Mouse (Mus musculus): ENCODE measurements at regions not wholly inside any gene's neighbourhood (a gene's known extent, or its start where the extent isn't known, plus 50 kb on each side); places are given as distances from the start of the nearest gene placed in this dataset.

GRCm38 (mm10) chr16:44633059-44633667 is 74.5 kb upstream of the Boc start:
- 50% methylated on average over 9 of the region's 9 CpGs for WGBS
- Histone ChIP-seq H3K4me2 (ENCODE audit: low read length) (peak overlapping the region; percentile 13; the same call in 1 of the 2 replicates), H3K4me1 (replicated peaks; ENCODE audit: control insufficient read depth, insufficient read depth, low read length) (peaks cover 43% of the 10 kb centered on the region), H3K9ac (ENCODE audit: low read length) (no peak overlapping the region), H3K4me3 (ENCODE audit: low read depth, low read length) (no peak overlapping the region), H3K27ac (ENCODE audit: low read depth) (peak overlapping the region; percentile 84), H3K36me3 (ENCODE audit: control insufficient read depth, insufficient read depth, low read length) (no peaks in the 10 kb centered on the region), H3K9me3 (ENCODE audit: control insufficient read depth, low read length) (no peaks in the 10 kb centered on the region), H3K27me3 (replicated peaks; ENCODE audit: control insufficient read depth, insufficient read depth, low read length) (no peaks in the 10 kb centered on the region)
- ATAC-seq (replicated peaks; ENCODE audit: low FRiP score, low TSS enrichment, low read depth) (no peak; the same call in 1 of the 2 replicates), DNase-seq (ENCODE audit: low spot score) (no peak)

- Histone ChIP-seq H3K4me2 (ENCODE audit: low read length) (peak overlapping the region; percentile 13; the same call in 1 of the 2 replicates), H3K4me1 (replicated peaks; ENCODE audit: control insufficient read depth, insufficient read depth, low read length) (peaks cover 43% of the 10 kb centered on the region), H3K9me3 (ENCODE audit: control insufficient read depth, low read length) (no peaks in the 10 kb centered on the region), H3K36me3 (ENCODE audit: control insufficient read depth, insufficient read depth, low read length) (no peaks in the 10 kb centered on the region), H3K27ac (ENCODE audit: low read depth) (peak overlapping the region; percentile 84), H3K9ac (ENCODE audit: low read length) (no peak overlapping the region), H3K27me3 (replicated peaks; ENCODE audit: control insufficient read depth, insufficient read depth, low read length) (no peaks in the 10 kb centered on the region), H3K4me3 (ENCODE audit: low read depth, low read length) (no peak overlapping the region)
- 24% methylated on average over 9 of the region's 9 CpGs for WGBS
- DNase-seq (ENCODE audit: low spot score) (peak; percentile 78), ATAC-seq (replicated peaks; ENCODE audit: low FRiP score, low TSS enrichment, low read depth) (peak; percentile 84)
These were observed 73.8 kb upstream of the Boc start for GRCm38 (mm10) chr16:44632330-44633058.

- Histone ChIP-seq H3K27me3 (replicated peaks; ENCODE audit: control insufficient read depth, insufficient read depth, low read length) (no peaks in the 10 kb centered on the region), H3K4me2 (ENCODE audit: low read length) (no peak overlapping the region), H3K27ac (ENCODE audit: low read depth) (peak overlapping the region; percentile 84), H3K4me1 (replicated peaks; ENCODE audit: control insufficient read depth, insufficient read depth, low read length) (peaks cover 43% of the 10 kb centered on the region), H3K9ac (ENCODE audit: low read length) (no peak overlapping the region), H3K36me3 (ENCODE audit: control insufficient read depth, insufficient read depth, low read length) (no peaks in the 10 kb centered on the region), H3K4me3 (ENCODE audit: low read depth, low read length) (no peak overlapping the region), H3K9me3 (ENCODE audit: control insufficient read depth, low read length) (no peaks in the 10 kb centered on the region)
- DNase-seq (ENCODE audit: low spot score) = no peak
- ATAC-seq (replicated peaks; ENCODE audit: low FRiP score, low TSS enrichment, low read depth) = no peak
- 40% methylated on average over 4 of the region's 4 CpGs for WGBS
These were observed 72.8 kb upstream of the Boc start for GRCm38 (mm10) chr16:44631357-44632053.

GRCm38 (mm10) chr16:44630861-44631260 is 72.2 kb upstream of the Boc start:
- H3K27ac ChIP-seq (ENCODE audit: low read depth) = peak overlapping the region; percentile 84
- 61% methylated on average over 9 of the region's 9 CpGs for WGBS
- H3K27me3 ChIP-seq (replicated peaks; ENCODE audit: control insufficient read depth, insufficient read depth, low read length) = no peaks in the 10 kb centered on the region
- no peaks in the 10 kb centered on the region for H3K9me3 ChIP-seq (ENCODE audit: control insufficient read depth, low read length)
- peaks cover 46% of the 10 kb centered on the region for H3K4me1 ChIP-seq (replicated peaks; ENCODE audit: control insufficient read depth, insufficient read depth, low read length)
- H3K4me2 ChIP-seq (ENCODE audit: low read length) = no peak overlapping the region
- no peak overlapping the region for H3K4me3 ChIP-seq (ENCODE audit: low read depth, low read length)
- no peaks in the 10 kb centered on the region for H3K36me3 ChIP-seq (ENCODE audit: control insufficient read depth, insufficient read depth, low read length)
- DNase-seq (ENCODE audit: low spot score) (no peak), ATAC-seq (replicated peaks; ENCODE audit: low FRiP score, low TSS enrichment, low read depth) (no peak)
- no peak overlapping the region for H3K9ac ChIP-seq (ENCODE audit: low read length)

- peak overlapping the region; percentile 84 for H3K27ac ChIP-seq (ENCODE audit: low read depth)
- H3K27me3 ChIP-seq (replicated peaks; ENCODE audit: control insufficient read depth, insufficient read depth, low read length) = no peaks in the 10 kb centered on the region
- H3K9me3 ChIP-seq (ENCODE audit: control insufficient read depth, low read length) = no peaks in the 10 kb centered on the region
- WGBS = 31% methylated on average over 9 of the region's 9 CpGs
- no peak overlapping the region for H3K4me2 ChIP-seq (ENCODE audit: low read length)
- H3K4me3 ChIP-seq (ENCODE audit: low read depth, low read length) = no peak overlapping the region
- DNase-seq (ENCODE audit: low spot score) (no peak), ATAC-seq (replicated peaks; ENCODE audit: low FRiP score, low TSS enrichment, low read depth) (no peak)
- H3K36me3 ChIP-seq (ENCODE audit: control insufficient read depth, insufficient read depth, low read length) = no peaks in the 10 kb centered on the region
- no peak overlapping the region for H3K9ac ChIP-seq (ENCODE audit: low read length)
- peaks cover 50% of the 10 kb centered on the region for H3K4me1 ChIP-seq (replicated peaks; ENCODE audit: control insufficient read depth, insufficient read depth, low read length)
These were observed 71.7 kb upstream of the Boc start for GRCm38 (mm10) chr16:44630426-44630825.

- H3K9ac ChIP-seq (ENCODE audit: low read length) = no peak overlapping the region
- peaks cover 53% of the 10 kb centered on the region for H3K4me1 ChIP-seq (replicated peaks; ENCODE audit: control insufficient read depth, insufficient read depth, low read length)
- DNase-seq (ENCODE audit: low spot score) (no peak), ATAC-seq (replicated peaks; ENCODE audit: low FRiP score, low TSS enrichment, low read depth) (no peak)
- H3K27me3 ChIP-seq (replicated peaks; ENCODE audit: control insufficient read depth, insufficient read depth, low read length) = no peaks in the 10 kb centered on the region
- H3K4me2 ChIP-seq (ENCODE audit: low read length) = no peak overlapping the region
- H3K4me3 ChIP-seq (ENCODE audit: low read depth, low read length) = no peak overlapping the region
- no peaks in the 10 kb centered on the region for H3K9me3 ChIP-seq (ENCODE audit: control insufficient read depth, low read length)
- 32% methylated on average over 8 of the region's 8 CpGs for WGBS
- H3K36me3 ChIP-seq (ENCODE audit: control insufficient read depth, insufficient read depth, low read length) = no peaks in the 10 kb centered on the region
- H3K27ac ChIP-seq (ENCODE audit: low read depth) = peak overlapping the region; percentile 24
These were observed 70.9 kb upstream of the Boc start for GRCm38 (mm10) chr16:44629296-44630275.

GRCm38 (mm10) chr16:44625871-44626293 is 67.2 kb upstream of the Boc start:
- H3K4me2 ChIP-seq (ENCODE audit: low read length) = no peak overlapping the region
- H3K4me1 ChIP-seq (replicated peaks; ENCODE audit: control insufficient read depth, insufficient read depth, low read length) = peaks cover 27% of the 10 kb centered on the region
- no peak overlapping the region for H3K9ac ChIP-seq (ENCODE audit: low read length)
- no peaks in the 10 kb centered on the region for H3K36me3 ChIP-seq (ENCODE audit: control insufficient read depth, insufficient read depth, low read length)
- DNase-seq (ENCODE audit: low spot score) = no peak
- no peaks in the 10 kb centered on the region for H3K27me3 ChIP-seq (replicated peaks; ENCODE audit: control insufficient read depth, insufficient read depth, low read length)
- ATAC-seq (replicated peaks; ENCODE audit: low FRiP score, low TSS enrichment, low read depth) = no peak
- WGBS = 22% methylated on average over 3 of the region's 3 CpGs
- no peaks in the 10 kb centered on the region for H3K9me3 ChIP-seq (ENCODE audit: control insufficient read depth, low read length)
- no peak overlapping the region for H3K4me3 ChIP-seq (ENCODE audit: low read depth, low read length)
- H3K27ac ChIP-seq (ENCODE audit: low read depth) = peak overlapping the region; percentile 8; the same call in 1 of the 2 replicates

- H3K4me2 ChIP-seq (ENCODE audit: low read length) = no peak overlapping the region
- H3K36me3 ChIP-seq (ENCODE audit: control insufficient read depth, insufficient read depth, low read length) = no peaks in the 10 kb centered on the region
- no peak overlapping the region for H3K27ac ChIP-seq (ENCODE audit: low read depth)
- H3K4me1 ChIP-seq (replicated peaks; ENCODE audit: control insufficient read depth, insufficient read depth, low read length) = peaks cover 21% of the 10 kb centered on the region
- no peak for DNase-seq (ENCODE audit: low spot score)
- no peaks in the 10 kb centered on the region for H3K27me3 ChIP-seq (replicated peaks; ENCODE audit: control insufficient read depth, insufficient read depth, low read length)
- H3K4me3 ChIP-seq (ENCODE audit: low read depth, low read length) = no peak overlapping the region
- H3K9me3 ChIP-seq (ENCODE audit: control insufficient read depth, low read length) = no peaks in the 10 kb centered on the region
- H3K9ac ChIP-seq (ENCODE audit: low read length) = no peak overlapping the region
- 40% methylated on average over 6 of the region's 6 CpGs for WGBS
- ATAC-seq (replicated peaks; ENCODE audit: low FRiP score, low TSS enrichment, low read depth) = no peak
These were observed 66.5 kb upstream of the Boc start for GRCm38 (mm10) chr16:44625108-44625616.

Measured in intestine, embryonic 14.5 days (tissue).